Mouse (Mus musculus): ENCODE results near the gene Tbx1.

The Tbx1 gene

GRCm38 (mm10) chr16:18622916-18623750, 32.7 kb upstream of the Tbx1 start:
- no peak for DNase-seq (ENCODE audit: low spot score)

GRCm38 (mm10) chr16:18622019-18622418, 31.5 kb upstream of the Tbx1 start, which contains the start of gene Gp1bb:
Gp1bb (minus strand) TSS chr16:18622403.
- DNase-seq (ENCODE audit: low spot score), result no peak

- no peak for DNase-seq (ENCODE audit: low spot score)
These were observed 31.0 kb upstream of the Tbx1 start for GRCm38 (mm10) chr16:18621362-18622001.

- no peak for DNase-seq (ENCODE audit: low spot score)
These were observed 30.3 kb upstream of the Tbx1 start for GRCm38 (mm10) chr16:18620601-18621361.

- DNase-seq (ENCODE audit: low spot score), result no peak
These were observed 29.7 kb upstream of the Tbx1 start for GRCm38 (mm10) chr16:18620201-18620600.

- DNase-seq (ENCODE audit: low spot score), result no peak
These were observed 28.6 kb upstream of the Tbx1 start for GRCm38 (mm10) chr16:18619110-18619509.

- no peak for DNase-seq (ENCODE audit: low spot score)
These were observed 27.8 kb upstream of the Tbx1 start for GRCm38 (mm10) chr16:18618297-18618696.

GRCm38 (mm10) chr16:18617370-18618065, 27.0 kb upstream of the Tbx1 start:
- peak; percentile 81 for DNase-seq (ENCODE audit: low spot score)

- no peak for DNase-seq (ENCODE audit: low spot score)
These were observed 22.8 kb upstream of the Tbx1 start for GRCm38 (mm10) chr16:18613301-18613700.

- no peak for DNase-seq (ENCODE audit: low spot score)
These were observed 21.3 kb upstream of the Tbx1 start for GRCm38 (mm10) chr16:18611752-18612151.

GRCm38 (mm10) chr16:18609099-18609498, 18.6 kb upstream of the Tbx1 start:
- no peak for DNase-seq (ENCODE audit: low spot score)

- no peak for DNase-seq (ENCODE audit: low spot score)
These were observed 17.8 kb upstream of the Tbx1 start for GRCm38 (mm10) chr16:18608226-18608625.

GRCm38 (mm10) chr16:18605705-18606104, 15.2 kb upstream of the Tbx1 start:
- no peak for DNase-seq (ENCODE audit: low spot score)

- no peak for DNase-seq (ENCODE audit: low spot score)
These were observed 13.8 kb upstream of the Tbx1 start for GRCm38 (mm10) chr16:18604267-18604701.

- DNase-seq (ENCODE audit: low spot score), result no peak
These were observed 11.0 kb upstream of the Tbx1 start for GRCm38 (mm10) chr16:18601447-18601846.

- no peak for DNase-seq (ENCODE audit: low spot score)
These were observed 7.5 kb upstream of the Tbx1 start for GRCm38 (mm10) chr16:18598006-18598405.

GRCm38 (mm10) chr16:18596255-18596654, 5.8 kb upstream of the Tbx1 start:
- DNase-seq (ENCODE audit: low spot score), result no peak

- no peak for DNase-seq (ENCODE audit: low spot score)
These were observed 3.5 kb upstream of the Tbx1 start for GRCm38 (mm10) chr16:18593930-18594329.

GRCm38 (mm10) chr16:18591047-18592018, 862 bp upstream of the Tbx1 start:
- no peak for DNase-seq (ENCODE audit: low spot score)

GRCm38 (mm10) chr16:18589080-18589621, 1.3 kb downstream of the Tbx1 start:
- DNase-seq (ENCODE audit: low spot score), result no peak

GRCm38 (mm10) chr16:18588738-18589055, 1.8 kb downstream of the Tbx1 start:
- no peak for DNase-seq (ENCODE audit: low spot score)

Data from left cerebral cortex, adult 11 months (tissue).